Mouse (Mus musculus) myocyte (in vitro differentiated cells): ENCODE data around the gene Mlip. TPM values are rescaled to one million over a fixed set of nuclear protein-coding genes. Genes with fewer than 3 reads are reported as not detected.
"Not testable (repeated sequence)": the region's sequence is repeated elsewhere in the genome, so short reads cannot be mapped to it uniquely, and the experiment has no call there.

Experiments
- H3K27me3 ChIP-seq: one replicate; pipeline ENCODE4 v1.6.1; 2011; ENCODE audit not compliant: control insufficient read depth, insufficient read depth, insufficient read length
- H3K36me3 ChIP-seq: one replicate; pipeline ENCODE4 v1.6.1; 2011; ENCODE audit not compliant: control insufficient read depth, insufficient read depth
- H3K4me2 ChIP-seq: one replicate; pipeline ENCODE4 v1.6.1; 2011; ENCODE audit warnings: low read depth, control low read depth
- H3K4me3 ChIP-seq: one replicate; pipeline ENCODE4 v1.5.1; 2011; ENCODE audit warnings: mild to moderate bottlenecking, control low read depth, moderate library complexity
- H3K79me2 ChIP-seq: one replicate; pipeline ENCODE4 v1.6.1; 2011; ENCODE audit not compliant: control insufficient read depth, insufficient read depth
- H3ac ChIP-seq: one replicate; pipeline ENCODE4 v1.6.1; 2011; ENCODE audit not compliant: control insufficient read depth, insufficient read length
- CEBPB ChIP-seq: IDR thresholded peaks from 2 replicates; pipeline ENCODE4 v1.6.1; 2011; ENCODE audit warnings: mild to moderate bottlenecking, moderate library complexity; ENCODE audit not compliant: poor library complexity, insufficient read depth, severe bottlenecking
- E2F4 ChIP-seq: IDR thresholded peaks from one replicate; pipeline ENCODE4 v1.6.1; 2011; ENCODE audit warnings: mild to moderate bottlenecking, control low read depth, moderate library complexity; ENCODE audit not compliant: insufficient read depth
- MAX ChIP-seq: IDR thresholded peaks from one replicate; pipeline ENCODE4 v1.6.1; 2011; ENCODE audit warnings: low read depth, mild to moderate bottlenecking, control low read depth
- MYOD1 ChIP-seq, 3 experiments: IDR thresholded peaks; one replicate each; pipeline ENCODE4 v1.6.1; 2011; ENCODE audit warnings: control low read depth in 2 of 3, low read depth in 2 of 3, mild to moderate bottlenecking in 2 of 3, moderate library complexity in 1 of 3; ENCODE audit not compliant: insufficient read length in 2 of 3, control insufficient read depth in 1 of 3
- MYOG ChIP-seq, 3 experiments: IDR thresholded peaks; one replicate each; pipeline ENCODE4 v1.6.1; 2011; ENCODE audit warnings: control low read depth in 2 of 3, low read depth in 2 of 3, mild to moderate bottlenecking in 2 of 3; ENCODE audit not compliant: insufficient read length in 2 of 3, control insufficient read depth in 1 of 3, insufficient read depth in 1 of 3
- POLR2A ChIP-seq: IDR thresholded peaks from one replicate; pipeline ENCODE4 v1.6.1; 2011; ENCODE audit warnings: low read depth, mild to moderate bottlenecking, control low read depth, moderate library complexity; ENCODE audit not compliant: insufficient read length
- POLR2AphosphoS2 ChIP-seq: IDR thresholded peaks from one replicate; pipeline ENCODE4 v1.6.1; 2011; ENCODE audit warnings: low read depth, control low read depth; ENCODE audit not compliant: insufficient read length
- REST ChIP-seq: IDR thresholded peaks from one replicate; pipeline ENCODE4 v1.6.1; 2011; ENCODE audit warnings: mild to moderate bottlenecking, control low read depth, moderate library complexity; ENCODE audit not compliant: insufficient read depth, insufficient read length
- SRF ChIP-seq: IDR thresholded peaks from one replicate; pipeline ENCODE4 v1.6.1; 2011; ENCODE audit warnings: low read depth; ENCODE audit not compliant: control insufficient read depth, insufficient read length
- TCF12 ChIP-seq: IDR thresholded peaks from one replicate; pipeline ENCODE4 v1.6.1; 2011; ENCODE audit warnings: mild to moderate bottlenecking, control low read depth; ENCODE audit not compliant: poor library complexity, insufficient read depth, severe bottlenecking
- TCF3 ChIP-seq: IDR thresholded peaks from one replicate; pipeline ENCODE4 v1.6.1; 2011; ENCODE audit warnings: low read depth, control low read depth; ENCODE audit not compliant: insufficient read length
- USF1 ChIP-seq: IDR thresholded peaks from one replicate; pipeline ENCODE4 v1.6.1; 2011; ENCODE audit warnings: low read depth, mild to moderate bottlenecking, control low read depth, moderate library complexity
- polyA plus RNA-seq: library from polyadenylated mRNA; unstranded; fragments of >200 nt; fragmentation: generic; extraction: Trizol; gene quantifications from one replicate; pipeline ENCODE4 v1.2.1, GENCODE M21; 2012; ENCODE audit warnings: missing spikeins

Gene Mlip
- polyA plus RNA-seq, 1 experiment: 4.4 TPM

GRCm38 (mm10) chr9:77376561-77376960 is 23.8 kb upstream of the Mlip start:
- Histone ChIP-seq H3K4me2 (no peak overlapping the region), H3K4me3 (no peak overlapping the region), H3K79me2 (no peaks in the 10 kb centered on the region), H3K27me3 (no peaks in the 10 kb centered on the region), H3K36me3 (no peaks in the 10 kb centered on the region), H3ac (no peak overlapping the region)
- TF ChIP-seq REST (no peak), POLR2AphosphoS2 (no peak), SRF (no peak), MYOD1 (IDR thresholded peaks at IDR 0.05; ENCODE audit: control insufficient read depth in 1 of 3, insufficient read length in 2 of 3, low read depth in 2 of 3) (no peak), POLR2A (no peak), MAX (no peak), USF1 (no peak), CEBPB (no peak), TCF12 (no peak), TCF3 (no peak), E2F4 (no peak), MYOG (IDR thresholded peaks at IDR 0.05; ENCODE audit: control insufficient read depth in 1 of 3, insufficient read depth in 1 of 3, insufficient read length in 2 of 3, low read depth in 2 of 3) (no peak)

DNA sequence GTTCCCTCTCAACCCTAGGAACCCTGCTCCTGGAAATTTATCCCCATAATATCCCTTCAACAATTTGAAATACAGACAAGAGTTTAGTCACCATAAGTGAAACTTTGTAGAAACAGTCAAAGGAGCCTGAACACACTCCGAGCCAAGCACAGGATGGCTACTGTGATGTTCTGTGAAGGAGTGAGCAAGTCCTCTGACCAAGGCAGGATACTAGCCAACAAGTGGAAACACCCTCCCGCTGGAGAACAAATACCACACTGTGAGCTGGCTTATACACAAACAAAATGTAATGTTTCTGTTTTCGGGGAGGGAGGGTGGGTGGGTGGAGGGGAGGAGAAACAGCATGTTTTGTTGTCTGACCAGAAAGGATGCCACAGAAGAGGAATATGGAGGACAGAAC is 17.9 kb upstream of the Mlip start:
- H3K36me3 ChIP-seq: no peaks in the 10 kb centered on the region
- H3ac ChIP-seq: no peak overlapping the region
- H3K79me2 ChIP-seq: no peaks in the 10 kb centered on the region
- no peak overlapping the region for H3K4me3 ChIP-seq
- H3K27me3 ChIP-seq: no peaks in the 10 kb centered on the region
- TF ChIP-seq MYOD1 (IDR thresholded peaks at IDR 0.05; ENCODE audit: control insufficient read depth in 1 of 3, insufficient read length in 2 of 3, low read depth in 2 of 3) (no peak), TCF12 (no peak), POLR2A (no peak), CEBPB (no peak), USF1 (no peak), MYOG (IDR thresholded peaks at IDR 0.05; ENCODE audit: control insufficient read depth in 1 of 3, insufficient read depth in 1 of 3, insufficient read length in 2 of 3, low read depth in 2 of 3) (no peak), E2F4 (no peak), MAX (no peak), POLR2AphosphoS2 (no peak), REST (no peak), SRF (no peak), TCF3 (no peak)
- H3K4me2 ChIP-seq: no peak overlapping the region

- no peak overlapping the region for H3ac ChIP-seq
- H3K79me2 ChIP-seq: no peaks in the 10 kb centered on the region
- peak overlapping the region; percentile 18 for H3K4me2 ChIP-seq
- H3K4me3 ChIP-seq: no peak overlapping the region
- no peak for TF ChIP-seq MAX
- TF ChIP-seq CEBPB: no peak
- TF ChIP-seq TCF3: no peak
- no peak for TF ChIP-seq POLR2AphosphoS2
- no peak for TF ChIP-seq E2F4
- TF ChIP-seq MYOG (IDR thresholded peaks at IDR 0.05; ENCODE audit: control insufficient read depth in 1 of 3, insufficient read depth in 1 of 3, insufficient read length in 2 of 3, low read depth in 2 of 3): no peak
- no peak for TF ChIP-seq USF1
- no peak for TF ChIP-seq REST
- no peaks in the 10 kb centered on the region for H3K36me3 ChIP-seq
- no peaks in the 10 kb centered on the region for H3K27me3 ChIP-seq
Measured at GRCm38 (mm10) chr9:77369262-77369661, 16.5 kb upstream of the Mlip start.

- H3ac ChIP-seq, H3K36me3 ChIP-seq, H3K27me3 ChIP-seq, H3K79me2 ChIP-seq, H3K4me3 ChIP-seq, H3K4me2 ChIP-seq: not testable (repeated sequence)
Measured at GRCm38 (mm10) chr9:77364681-77365080, 11.9 kb upstream of the Mlip start.

DNA sequence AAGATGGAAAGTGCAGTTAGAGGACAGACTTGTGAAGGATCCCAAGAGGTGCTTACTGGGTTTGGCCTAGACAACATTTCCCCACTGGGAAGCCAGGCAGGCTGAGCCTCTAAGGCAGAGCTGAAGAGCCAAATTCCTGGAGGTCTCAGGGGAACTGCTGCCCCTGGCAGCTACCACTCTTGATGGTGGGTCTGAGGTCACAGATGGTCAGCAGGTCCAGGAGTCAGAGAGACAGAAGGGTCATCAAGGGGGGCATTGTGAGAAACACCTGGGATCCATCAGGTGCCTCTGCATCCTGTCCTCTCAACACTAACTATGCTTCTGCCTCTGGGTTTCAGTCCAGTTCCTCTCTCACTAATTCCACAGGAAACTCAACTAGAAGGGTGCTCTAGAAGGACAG is 10.1 kb upstream of the Mlip start:
- H3K27me3 ChIP-seq: no peaks in the 10 kb centered on the region
- no peak overlapping the region for H3K4me3 ChIP-seq
- H3ac ChIP-seq: no peak overlapping the region
- H3K4me2 ChIP-seq: no peak overlapping the region
- TF ChIP-seq TCF12 (no peak), USF1 (no peak), MYOD1 (IDR thresholded peaks at IDR 0.05; ENCODE audit: control insufficient read depth in 1 of 3, insufficient read length in 2 of 3, low read depth in 2 of 3) (no peak), MAX (no peak), POLR2AphosphoS2 (no peak), E2F4 (no peak), TCF3 (no peak), SRF (no peak)
- H3K36me3 ChIP-seq: no peaks in the 10 kb centered on the region
- no peaks in the 10 kb centered on the region for H3K79me2 ChIP-seq
